Mouse (Mus musculus): Measurements from ENCODE around the gene Ptafr. TPM values are rescaled to one million over a fixed set of nuclear protein-coding genes. Genes with fewer than 3 reads are reported as not detected.

The Ptafr gene
- total RNA-seq (2021), result 1 to 10 TPM; 1.3 to 1.5 TPM
- long read RNA-seq, result 0 reads

DNA sequence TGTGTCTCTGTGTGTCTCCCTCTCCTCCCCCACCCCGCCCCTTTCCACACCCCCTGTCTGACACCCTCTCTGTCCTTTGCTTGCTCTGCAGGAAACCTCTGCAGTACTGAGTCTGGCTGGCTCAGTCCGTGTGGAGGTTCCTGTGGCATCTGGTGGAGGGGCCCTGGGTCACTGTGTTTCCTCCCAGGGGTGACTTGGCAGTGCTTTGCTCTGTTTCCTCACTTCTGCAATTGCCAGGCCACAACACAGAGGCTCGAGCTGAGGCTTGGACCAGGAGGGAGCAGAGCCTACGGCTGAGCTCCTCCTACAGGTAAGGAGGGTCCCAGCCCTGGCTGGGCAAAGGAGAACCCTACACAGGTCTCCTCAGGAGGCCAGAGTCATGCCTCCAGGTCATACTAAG, at the start of gene Ptafr:
TSS of gene Ptafr (plus strand) at position 103 of the 400 bp plus-strand sequence.
- no peak for DNase-seq (ENCODE audit: low spot score in 2 of 2)

DNA sequence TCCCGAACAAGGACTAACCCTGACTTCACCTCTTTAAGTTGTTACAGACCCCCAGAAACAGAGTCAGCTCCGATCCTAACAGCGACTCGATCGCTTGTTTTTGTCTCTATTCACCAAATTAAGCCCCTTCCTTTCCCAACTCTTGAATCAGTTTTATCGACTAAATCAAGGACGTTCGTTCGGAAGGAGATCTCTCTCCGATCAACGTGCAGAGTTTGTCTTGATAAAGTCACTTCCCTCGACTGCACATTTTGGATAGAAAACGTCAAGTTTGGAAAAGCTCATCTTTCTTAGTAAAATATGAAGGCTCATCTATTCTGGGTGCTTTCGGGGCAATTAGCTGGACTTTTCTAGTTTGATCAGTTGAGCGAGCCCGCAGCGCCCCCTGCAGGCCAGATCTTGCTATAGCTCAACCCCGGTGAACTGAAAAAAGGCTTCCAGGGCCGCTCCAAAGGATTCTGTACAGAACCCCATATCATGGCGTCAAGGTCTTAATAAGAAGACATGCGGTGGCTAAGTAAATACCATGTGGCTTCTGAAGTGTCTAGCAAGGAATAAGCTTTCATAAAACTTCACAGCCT, 49.2 kb upstream of the Ptafr start:
- peak; percentile 67 to 92 for DNase-seq (ENCODE audit: low spot score in 2 of 2)

GRCm38 (mm10) chr4:132515369-132516155, 48.3 kb upstream of the Ptafr start:
- DNase-seq (ENCODE audit: low spot score in 2 of 2), result peak; percentile 88 to 96

DNA sequence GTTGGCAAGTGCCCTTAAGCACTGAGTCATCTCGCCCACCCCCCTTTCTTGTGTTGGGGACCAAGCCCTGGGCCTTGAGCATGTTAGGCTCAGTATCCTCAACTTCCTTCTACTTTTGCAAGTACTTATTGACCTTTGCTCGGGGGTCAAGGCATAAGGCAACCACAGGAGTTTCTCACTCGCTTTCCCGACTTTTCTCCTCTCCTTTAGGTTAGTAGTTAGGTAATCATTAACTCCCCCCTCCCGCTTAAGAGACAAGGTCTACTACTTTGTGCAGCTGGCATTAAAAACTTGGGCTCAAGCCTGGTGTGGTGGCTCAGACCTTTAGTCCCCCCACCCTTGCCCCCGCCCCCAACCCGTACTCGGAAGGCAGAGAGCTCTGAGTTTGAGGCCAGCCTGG, 45.8 kb upstream of the Ptafr start:
- DNase-seq (ENCODE audit: low spot score in 2 of 2), result no peak

DNA sequence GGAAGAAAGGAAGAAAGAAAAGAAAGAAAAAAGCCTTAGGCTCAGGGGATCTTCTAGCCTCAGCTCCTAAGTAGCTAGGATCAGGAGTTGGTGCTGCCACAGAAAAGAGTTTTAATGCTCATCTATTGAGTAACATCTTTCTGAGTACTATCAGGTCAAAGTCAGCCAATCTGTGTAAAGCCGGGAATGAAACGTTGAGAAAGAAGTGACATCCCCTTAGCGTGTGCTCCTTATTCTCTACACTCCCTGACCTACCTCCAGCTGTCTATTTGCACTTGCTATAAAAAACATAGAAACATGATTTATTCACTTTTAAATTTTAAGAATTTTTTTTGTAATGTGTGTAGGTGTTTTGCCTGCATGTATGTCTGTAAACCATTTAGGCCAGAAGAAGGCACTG, 44.7 kb upstream of the Ptafr start:
- no peak for DNase-seq (ENCODE audit: low spot score in 2 of 2)

DNA sequence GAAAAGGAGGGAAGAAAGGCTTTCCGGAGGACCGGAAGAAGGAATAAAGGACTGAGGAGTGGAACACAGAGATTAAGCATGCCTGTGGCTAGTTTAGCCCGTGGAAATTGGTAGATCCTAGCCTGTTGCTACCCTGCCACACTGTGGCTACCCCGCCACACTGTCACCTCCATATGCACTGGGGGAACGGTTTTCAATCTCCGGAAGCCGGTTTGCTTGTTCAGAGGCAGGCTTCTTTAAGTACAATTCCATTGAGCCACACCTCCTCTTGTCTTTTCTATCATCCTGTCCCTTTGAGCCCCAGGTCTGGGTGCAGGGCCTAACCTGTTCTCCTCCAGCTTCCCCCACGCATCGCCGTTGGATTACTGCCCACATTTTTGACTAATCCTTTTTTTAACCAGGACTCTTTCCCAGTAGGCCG, 39.5 kb upstream of the Ptafr start:
- no peak for DNase-seq (ENCODE audit: low spot score in 2 of 2)

DNA sequence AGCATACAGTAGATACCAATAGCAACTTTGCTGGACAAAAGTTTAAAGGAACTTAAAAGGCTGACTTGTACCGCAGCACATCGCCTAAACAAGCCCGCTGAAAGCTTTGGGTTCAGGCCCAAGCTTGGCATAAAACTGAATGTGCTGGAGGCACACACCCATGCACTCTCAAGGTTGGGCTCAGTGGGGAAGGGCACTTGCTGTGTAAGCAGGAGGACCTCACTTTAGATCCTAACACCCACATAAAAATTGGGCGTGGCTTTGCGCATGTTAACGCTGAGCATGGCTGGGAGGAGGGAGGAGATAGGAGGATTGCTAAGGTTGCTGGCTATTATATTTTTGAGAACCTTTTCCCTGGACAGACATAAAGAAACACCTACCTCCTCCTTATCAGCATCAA, 39.1 kb upstream of the Ptafr start:
- no peak for DNase-seq (ENCODE audit: low spot score in 2 of 2)

DNA sequence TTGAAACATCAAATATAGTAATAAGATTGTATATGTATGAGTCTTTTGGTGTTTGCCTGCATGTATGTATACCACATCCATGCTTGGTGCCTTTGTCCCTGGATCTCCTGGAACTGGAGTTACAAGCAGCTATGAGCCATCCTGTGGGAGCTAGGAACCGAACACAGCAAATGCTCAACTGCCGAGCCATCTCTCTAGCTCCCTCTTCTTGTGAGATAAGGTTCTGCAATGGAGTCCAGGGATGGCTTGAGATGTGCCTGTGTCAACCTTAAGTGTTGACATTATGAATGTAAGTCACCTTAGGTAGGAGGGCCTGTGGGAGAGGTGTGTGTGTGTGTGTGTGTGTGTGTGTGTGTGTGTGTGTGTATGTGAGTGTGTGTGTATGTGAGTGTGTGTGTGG, 37.2 kb upstream of the Ptafr start:
- no peak for DNase-seq (ENCODE audit: low spot score in 2 of 2)

- no peak for DNase-seq (ENCODE audit: low spot score in 2 of 2)
These were observed 35.8 kb upstream of the Ptafr start for GRCm38 (mm10) chr4:132527917-132528522.

DNA sequence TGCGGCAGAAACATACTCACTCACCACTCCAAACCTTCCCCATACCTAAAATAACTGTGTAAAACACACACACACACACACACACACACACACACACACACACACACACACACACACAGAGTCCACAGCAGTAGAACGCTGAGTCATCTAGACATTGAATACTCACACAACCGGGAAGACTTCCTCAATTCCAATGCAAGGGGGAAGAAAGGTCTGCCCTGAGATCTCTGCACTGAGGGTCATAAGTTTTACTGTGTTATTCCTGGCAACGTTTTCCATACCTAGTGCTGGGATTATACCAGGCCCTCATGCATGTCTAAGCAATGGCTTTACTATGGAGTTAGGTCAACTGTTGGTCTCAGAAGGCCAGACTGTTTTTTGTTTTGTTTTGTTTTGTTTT, 34.5 kb upstream of the Ptafr start:
- no peak for DNase-seq (ENCODE audit: low spot score in 2 of 2)

- DNase-seq (ENCODE audit: low spot score in 2 of 2), result no peak
These were observed 33.6 kb upstream of the Ptafr start for GRCm38 (mm10) chr4:132530033-132530804.

DNA sequence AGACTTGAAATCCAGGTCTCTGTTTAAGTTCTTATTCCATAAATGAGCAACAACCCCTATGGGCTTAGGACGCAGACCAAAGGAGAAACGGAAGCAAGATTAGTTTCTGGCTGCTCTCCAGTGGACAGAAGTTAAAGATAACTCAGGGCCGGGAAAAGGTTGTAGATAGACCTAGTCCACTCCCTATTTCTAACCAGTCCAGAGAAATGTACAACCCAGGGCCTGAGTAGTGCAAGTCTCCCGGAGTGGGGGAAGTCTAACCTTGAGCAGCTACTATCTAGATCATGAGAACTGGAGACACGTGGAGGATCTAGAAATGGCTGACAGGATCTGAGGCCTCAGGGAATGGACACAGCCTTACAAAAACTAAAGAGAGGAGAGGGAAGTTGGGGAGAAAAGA, 31.4 kb upstream of the Ptafr start:
- peak in 1 of 2 experiments; percentile 30 for DNase-seq (ENCODE audit: low spot score in 2 of 2)

DNA sequence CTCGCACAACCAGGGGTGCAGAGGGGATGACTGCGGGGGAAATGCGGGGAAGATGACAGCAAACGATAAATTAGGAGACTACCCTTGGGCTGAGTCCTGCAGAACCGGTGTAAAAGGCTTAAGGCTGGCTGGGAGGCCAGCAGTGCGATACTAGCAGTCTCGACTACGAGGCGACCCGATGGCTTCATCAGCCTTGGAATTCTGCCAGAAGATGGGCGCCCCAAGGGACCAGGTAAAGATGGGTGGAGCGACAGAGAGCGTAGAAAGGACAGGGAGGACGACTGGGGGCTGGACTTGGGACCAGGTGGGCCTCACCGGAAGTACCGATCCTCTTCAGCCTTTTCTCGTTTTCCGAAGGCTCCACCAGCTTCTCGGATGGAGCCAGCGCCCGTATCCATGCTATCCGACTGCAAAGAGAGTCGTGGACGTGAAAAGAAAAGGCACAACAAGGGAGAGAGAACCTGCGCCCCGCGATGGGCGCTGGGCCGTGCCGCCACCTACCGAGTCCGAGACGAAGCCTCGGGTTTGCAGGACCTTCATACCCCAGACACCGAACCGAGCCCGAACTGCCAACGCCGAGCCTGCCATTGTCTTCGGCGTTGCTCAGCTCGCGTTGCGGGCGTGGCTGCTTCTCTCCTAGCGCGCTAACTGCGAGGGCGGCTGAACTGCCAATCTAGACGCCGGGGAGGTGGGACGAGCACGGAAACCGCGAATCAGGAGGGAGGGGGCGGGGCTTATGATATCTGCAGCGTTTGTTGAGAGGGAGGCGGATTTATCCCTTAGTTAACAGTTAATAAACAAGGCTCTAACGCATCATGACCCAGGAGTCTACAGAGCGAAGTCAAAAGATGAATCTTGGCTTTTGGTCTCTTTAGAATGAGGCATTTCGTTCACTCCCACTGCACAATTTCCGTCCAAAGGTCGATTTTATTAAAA, 30.6 kb upstream of the Ptafr start, which contains the start of gene Atpif1:
TSS of gene Atpif1 (minus strand) at position 679 of the 936 bp plus-strand sequence.
- DNase-seq (ENCODE audit: low spot score in 2 of 2), result peak; percentile 84 to 94

DNA sequence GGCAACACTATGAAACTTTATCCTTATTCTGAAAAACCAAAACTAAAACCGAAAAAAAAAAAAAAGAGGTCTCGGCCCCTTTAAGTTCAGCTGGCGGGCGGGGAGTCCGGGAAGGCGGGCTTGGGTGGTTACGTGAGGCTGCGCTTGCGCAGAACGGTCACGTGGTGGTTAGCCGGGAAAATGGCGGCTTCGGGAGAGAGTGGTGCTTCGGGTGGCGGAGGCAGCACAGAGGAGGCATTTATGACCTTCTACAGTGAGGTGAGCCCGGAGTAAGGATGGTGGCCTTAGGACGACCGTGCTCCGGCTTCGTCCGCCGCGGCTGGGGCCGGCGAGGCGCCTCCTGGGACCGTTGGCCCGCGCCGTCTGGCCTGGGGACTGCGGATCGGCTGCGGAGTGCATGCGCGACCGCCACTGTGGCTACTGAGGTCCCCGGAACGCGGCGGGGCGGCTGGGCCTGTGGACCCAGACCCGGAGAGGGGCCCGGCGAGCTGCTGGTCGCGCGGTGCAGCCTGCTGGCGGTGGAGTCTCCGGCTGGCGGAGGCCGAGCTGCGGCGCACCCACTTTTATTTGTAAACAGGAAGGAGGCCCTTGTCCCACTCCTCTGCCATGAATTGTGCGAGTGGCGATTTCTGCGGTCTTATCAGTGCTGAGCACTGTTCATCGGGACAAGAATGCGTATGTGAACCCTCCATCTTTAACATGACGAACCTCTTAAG, 28.3 kb upstream of the Ptafr start, which contains the start of gene Dnajc8:
TSS of gene Dnajc8 (plus strand) at position 145 of the 716 bp plus-strand sequence.
- DNase-seq (ENCODE audit: low spot score in 2 of 2), result peak; percentile 88 to 96

- peak in 1 of 2 experiments; percentile 63 for DNase-seq (ENCODE audit: low spot score in 2 of 2)
These were observed 24.4 kb upstream of the Ptafr start for GRCm38 (mm10) chr4:132539481-132539880.

- DNase-seq (ENCODE audit: low spot score in 2 of 2), result no peak
These were observed 22.5 kb upstream of the Ptafr start for GRCm38 (mm10) chr4:132541413-132541812.

DNA sequence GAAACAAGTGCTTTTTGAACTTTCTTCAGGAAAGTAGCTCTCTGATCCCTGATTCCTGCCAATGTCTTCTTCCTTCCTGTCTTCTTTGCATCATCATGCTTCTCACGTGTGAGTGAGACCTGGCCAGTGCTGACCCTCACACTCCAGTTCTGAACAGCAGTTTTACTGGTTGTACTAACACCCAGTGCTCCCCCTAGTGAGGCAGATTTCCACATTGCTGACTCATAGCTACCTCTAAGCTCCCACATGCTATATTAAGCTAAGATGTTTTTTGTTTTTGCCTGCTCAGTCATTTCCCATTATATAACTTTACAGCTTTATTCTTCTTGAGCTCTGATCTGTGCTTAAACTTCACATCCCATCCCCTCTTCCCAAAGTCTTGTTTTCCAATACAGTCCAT, 21.1 kb upstream of the Ptafr start:
- DNase-seq (ENCODE audit: low spot score in 2 of 2), result peak; percentile 22 to 64

DNA sequence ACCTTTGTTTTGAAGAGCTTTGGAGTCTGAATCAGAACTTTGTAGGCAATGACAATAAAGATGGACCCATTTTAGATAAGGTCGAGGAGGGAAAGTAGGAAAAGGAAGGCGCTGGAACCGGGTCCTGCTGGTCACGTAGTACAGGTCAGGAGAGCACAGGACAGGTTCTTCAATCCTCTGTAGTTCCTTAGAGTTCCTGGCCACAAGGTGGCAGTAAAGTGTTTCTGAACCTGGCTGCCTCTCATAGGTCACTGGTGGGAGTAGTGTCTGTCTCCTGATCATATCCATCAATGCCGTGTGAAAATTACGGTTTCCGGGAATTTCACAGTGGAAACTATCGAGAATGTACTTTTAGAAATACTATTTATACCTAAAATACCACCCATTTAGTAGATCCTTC, 18.0 kb upstream of the Ptafr start:
- peak in 1 of 2 experiments; percentile 71 for DNase-seq (ENCODE audit: low spot score in 2 of 2)

- DNase-seq (ENCODE audit: low spot score in 2 of 2), result no peak
These were observed 9.6 kb upstream of the Ptafr start for GRCm38 (mm10) chr4:132554221-132554620.

GRCm38 (mm10) chr4:132554653-132555052, 9.2 kb upstream of the Ptafr start:
- no peak for DNase-seq (ENCODE audit: low spot score in 2 of 2)
